Mouse (Mus musculus) cerebellum, postnatal 36 days (tissue): ENCODE measurements around the gene Calm3.
"Not testable (repeated sequence)": the region's sequence is repeated elsewhere in the genome, so short reads cannot be mapped to it uniquely, and the experiment has no call there.

ENCODE experiments used
- DNase-seq, 2 experiments: peaks; one replicate each; pipeline ENCODE4 v3.0.0; 2021 to 2022; ENCODE audit warnings: mixed read lengths in 2 of 2

The Calm3 gene

GRCm38 (mm10) chr7:16924037-16924834 is at the start of gene Calm3:
Calm3 (minus strand) TSS chr7:16924114.
- peak; percentile 100 for DNase-seq

DNA sequence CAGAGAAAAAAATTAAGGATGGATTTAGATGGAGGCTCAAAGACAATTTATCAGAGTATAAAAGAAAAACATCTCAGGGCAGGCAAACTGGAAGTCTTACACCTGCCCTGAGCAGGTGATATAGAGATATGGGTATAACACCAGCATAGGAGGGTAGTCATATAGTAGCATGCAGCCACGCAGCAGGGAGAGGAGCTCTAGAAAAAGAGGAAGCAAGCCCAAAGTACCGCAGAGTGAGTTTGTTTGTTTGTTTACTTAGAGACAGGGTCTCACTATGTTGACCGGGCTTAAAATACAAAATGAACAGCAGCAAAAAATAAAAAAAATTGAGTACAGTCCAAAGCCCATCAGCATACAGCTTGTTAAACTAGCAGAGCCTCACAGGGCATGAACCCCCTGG is 47.2 kb upstream of the Calm3 start:
- no peak for DNase-seq

GRCm38 (mm10) chr7:16968414-16968813 is 44.5 kb upstream of the Calm3 start:
- DNase-seq = no peak

GRCm38 (mm10) chr7:16961678-16962077 is 37.8 kb upstream of the Calm3 start:
- no peak for DNase-seq

GRCm38 (mm10) chr7:16959539-16960187 is 35.7 kb upstream of the Calm3 start, which contains the start of gene Pnmal1:
Pnmal1 (plus strand) TSS chr7:16959679.
- DNase-seq = peak; percentile 88

DNA sequence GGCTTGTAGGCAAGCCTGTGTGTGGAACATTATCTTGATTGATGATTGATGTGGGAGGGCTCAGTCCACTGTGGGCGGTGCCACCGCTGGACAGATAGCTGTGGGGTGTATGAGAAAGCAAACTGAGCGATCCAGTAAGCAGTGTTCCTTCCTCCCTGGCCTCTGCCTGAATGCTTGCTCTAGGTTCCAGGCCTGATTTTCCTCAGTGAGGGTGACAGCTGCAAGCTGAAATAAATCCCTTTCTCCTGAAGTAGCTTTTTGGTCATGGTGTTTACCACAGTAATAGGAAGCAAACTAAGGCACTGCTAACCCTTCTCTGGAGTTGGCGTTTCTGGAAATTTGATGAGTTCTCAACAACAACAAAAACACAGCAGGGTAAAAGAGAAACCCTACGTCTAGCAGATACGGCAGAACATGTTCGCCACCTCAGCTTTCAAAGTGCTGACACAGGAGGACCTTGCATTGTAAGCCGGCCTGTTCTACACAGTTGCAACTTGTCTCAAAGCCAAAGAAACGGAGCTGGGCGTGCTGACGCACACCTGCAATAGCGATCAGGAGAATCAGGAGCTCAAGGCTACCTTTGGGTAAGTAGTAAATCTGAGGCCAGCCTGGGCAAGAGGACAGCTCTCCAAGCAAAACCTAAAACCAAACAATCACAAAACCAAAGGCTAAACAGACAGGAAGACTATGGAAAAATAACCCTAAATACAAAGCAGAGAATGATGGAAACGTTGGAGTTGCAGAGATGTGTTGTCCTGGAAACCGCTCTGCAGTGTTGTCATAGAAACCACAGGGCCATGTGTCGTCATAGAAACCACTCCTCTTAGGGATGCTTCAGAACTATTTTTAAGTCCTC is 32.7 kb upstream of the Calm3 start:
- no peak for DNase-seq

GRCm38 (mm10) chr7:16955712-16956111 is 31.8 kb upstream of the Calm3 start:
- DNase-seq = no peak

DNA sequence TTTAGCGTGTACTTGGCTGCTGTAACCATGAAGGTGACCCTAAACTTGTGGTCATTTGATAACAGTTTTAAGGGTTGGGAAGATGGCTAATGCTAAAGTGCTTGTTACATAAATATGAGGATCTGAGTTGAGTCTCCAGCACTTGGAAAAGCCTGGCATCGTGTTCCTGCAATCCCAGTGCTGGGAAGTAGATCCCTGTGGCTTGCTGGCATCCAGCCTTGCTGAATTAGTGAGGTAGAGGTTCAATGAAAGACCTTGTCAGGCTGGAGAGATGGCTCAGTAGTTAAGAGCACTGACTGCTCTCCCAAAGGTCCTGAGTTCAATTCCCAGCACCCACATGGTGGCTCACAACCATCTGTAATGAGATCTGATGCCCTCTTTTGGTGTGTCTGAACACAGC is 29.9 kb upstream of the Calm3 start:
- not testable (repeated sequence) for DNase-seq

DNA sequence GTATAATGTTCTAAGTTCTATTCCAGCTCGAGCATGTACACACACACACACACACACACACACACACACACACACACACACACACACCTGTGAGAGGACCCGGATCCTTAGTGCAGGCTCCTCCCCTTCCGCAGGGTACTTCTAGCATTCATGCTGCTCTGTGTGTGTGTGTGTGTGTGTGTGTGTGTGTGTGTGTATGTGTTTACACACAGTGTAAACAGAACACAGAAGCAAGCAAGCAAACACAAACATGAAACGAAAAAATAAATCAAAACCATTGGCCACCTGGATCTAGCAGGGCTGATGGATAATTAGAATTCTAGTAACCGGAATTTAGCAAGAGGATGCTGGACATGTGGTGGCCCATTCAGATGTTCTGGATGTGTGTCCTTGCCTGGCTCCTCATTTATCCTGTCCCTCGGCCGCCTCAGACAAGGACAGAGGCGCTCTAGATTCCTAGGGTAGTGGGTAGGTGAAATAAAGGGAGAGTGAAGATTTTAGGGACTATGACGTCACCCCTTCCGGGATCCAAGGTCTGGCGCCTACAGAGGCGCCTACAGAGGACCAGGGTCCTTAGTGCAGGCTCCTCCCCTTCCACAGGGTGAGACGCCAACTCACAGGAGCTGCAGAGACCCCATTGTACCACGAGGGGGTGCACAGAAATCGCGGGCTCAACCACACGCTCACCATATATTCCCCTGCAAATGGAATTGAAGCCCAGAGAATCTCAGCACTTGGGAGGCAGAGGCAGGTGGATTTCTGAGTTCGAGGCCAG is 27.1 kb upstream of the Calm3 start:
- DNase-seq = peak; percentile 77 to 82

DNA sequence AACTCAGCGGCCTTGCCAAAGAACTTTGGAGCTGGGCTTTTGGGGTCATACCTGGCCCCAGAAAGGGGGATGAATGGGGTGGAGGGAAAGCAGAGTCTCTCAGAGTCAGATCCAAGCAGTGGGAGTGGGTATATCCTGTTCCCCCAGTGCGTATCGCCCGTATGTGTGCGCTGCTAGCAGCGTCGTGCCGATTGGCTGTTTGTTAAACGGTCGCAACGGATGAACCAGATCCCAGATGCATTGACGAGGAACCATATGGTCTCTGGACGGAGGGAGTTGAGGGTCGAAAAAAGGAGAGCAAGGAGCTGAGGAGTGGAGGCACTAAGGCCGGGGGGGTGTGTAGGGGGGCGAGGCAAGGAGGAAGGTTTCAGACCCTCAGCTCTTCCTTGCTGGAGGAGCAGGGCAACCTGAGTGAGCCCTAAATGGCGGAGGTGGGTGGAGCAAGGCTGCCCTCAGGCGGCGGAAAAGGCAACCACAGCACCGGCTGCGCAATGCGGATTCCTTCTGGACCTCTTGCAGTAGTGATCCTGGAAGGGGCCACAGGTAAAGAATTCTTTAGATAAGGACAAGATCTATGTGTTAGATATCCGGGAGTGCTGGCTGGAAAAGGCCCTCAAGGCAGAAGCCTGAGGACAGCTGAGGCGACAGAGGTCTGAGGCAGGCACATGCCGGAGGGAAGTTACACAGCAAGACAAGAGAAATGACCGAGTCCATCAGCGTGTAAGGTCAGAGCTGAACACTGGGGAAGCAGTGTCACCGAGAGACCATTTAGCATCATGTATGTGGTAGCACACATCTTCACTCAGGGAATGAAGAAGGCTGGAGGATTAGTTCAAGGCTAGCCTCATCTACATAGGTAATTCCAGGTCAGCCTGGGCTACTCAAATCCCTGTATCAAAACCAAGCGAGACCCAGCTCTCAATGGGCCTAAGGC is 26.3 kb upstream of the Calm3 start:
- peak; percentile 90 to 92 for DNase-seq

DNA sequence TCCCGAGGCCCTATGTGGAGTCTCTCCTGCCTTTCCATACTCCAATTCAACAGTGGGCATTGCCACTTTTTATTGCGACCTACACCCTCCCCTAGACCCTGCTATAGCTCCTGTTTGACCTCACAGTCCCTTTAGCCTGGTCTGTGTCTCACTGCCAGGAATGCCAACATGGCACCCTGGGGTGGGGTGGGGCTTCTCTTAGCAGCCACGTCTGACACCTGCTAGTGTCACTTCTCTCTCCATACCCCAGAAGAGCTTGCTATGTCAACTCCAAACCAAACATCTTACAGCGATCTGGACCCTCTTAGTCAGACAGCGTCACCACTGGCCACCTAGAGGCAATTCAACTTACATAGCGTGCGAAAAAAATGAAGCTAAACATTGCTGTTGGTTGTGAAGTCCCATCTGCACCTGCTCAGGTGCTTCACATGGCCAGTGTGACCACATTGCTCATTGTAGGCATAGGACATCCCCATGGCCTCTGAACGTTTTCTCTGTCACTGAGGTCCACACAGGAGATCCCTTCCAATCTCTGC is 25.1 kb upstream of the Calm3 start:
- peak in 1 of 2 experiments; percentile 40 for DNase-seq

DNA sequence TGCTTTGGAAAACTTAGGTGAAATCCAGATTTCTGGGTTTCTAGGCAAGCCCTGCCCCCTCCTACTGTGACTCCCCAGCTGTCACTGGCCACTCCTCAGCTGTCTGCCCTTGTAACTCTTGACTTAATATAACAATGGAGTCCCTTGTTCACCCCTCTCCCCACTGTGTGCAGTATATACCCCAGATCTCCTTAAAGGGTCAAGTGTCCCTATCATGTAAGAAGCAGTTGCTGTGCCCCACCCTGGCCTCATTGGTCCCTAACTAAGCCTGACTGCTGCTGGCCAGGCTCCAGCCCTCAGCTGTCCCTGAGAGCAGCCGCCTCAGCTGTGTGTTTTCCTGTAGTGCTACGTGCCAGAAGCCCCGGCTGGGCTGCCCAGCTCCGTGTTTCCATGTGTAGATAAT is 24.0 kb upstream of the Calm3 start:
- DNase-seq = peak; percentile 47 to 49

DNA sequence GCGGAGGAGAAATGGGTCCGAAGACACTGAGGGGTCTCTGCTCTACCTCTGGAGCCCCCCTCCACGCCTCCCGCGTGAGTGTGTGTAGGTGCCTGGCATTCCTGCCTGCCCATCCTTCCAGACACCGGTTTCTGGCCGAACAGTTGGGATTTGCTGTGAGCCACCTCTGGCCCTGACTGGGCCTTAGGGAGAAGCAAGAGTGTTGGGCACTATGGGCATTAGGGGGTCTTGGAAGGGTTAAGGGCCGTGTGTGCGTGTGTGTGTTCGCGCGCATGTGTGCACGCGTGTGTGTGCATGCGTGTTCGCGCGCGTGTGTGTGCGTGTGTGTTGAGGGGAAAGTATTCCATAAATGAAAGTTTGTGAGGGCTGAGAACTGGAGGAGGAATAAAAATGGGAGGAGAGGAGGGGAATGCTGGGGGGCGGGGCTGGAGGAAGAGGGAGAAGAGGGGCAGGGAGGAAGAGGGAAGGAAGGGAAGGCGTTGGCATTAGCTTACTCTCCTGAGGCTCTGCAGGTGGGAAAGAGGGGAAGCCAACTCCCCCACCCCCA is 23.5 kb upstream of the Calm3 start:
- DNase-seq = peak; percentile 42 to 43

DNA sequence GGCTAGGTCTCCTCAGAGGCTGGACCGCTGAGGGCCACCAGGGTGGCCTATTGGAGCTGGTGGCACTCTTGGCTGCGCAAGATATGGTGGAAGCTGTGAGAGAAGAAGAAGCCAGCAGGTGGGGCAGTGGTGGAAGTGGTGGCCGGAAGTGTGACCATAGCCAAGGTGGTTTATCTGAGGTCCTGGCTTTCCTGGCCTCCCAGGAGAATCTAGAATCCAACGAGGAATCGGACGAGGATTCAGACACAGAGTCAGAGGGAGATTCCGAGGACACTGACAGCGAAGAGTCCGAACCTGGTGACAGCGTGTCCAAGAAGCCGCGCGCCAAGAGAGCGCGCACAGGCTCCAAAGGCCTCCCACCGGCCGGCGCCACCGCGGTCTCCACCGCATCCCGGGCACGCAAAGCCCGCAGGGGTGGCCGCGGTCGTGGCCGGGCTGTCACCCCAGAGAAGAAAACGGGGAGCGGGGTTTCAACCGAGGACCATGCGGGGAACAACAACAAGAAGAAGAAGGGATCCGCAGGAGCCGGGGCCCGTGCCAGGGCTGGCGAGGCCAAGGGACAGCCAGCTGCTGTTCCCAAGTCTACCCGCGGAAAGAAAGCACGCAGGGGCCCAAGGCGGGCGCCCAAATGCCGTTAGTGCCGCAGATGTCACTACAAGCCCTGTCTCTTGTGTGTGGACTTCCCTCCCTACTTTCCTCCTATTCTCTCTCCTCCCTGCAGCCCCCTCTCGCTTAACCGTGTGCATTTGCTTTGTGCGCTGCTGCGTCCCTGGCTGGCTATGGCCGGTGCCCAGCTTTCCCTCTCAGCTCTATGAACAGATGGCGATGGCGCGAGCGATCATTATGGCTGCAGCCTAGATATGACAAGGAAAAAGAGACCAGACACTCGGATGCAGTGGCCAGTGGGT is 22.8 kb upstream of the Calm3 start:
- DNase-seq = peak; percentile 68 to 72

DNA sequence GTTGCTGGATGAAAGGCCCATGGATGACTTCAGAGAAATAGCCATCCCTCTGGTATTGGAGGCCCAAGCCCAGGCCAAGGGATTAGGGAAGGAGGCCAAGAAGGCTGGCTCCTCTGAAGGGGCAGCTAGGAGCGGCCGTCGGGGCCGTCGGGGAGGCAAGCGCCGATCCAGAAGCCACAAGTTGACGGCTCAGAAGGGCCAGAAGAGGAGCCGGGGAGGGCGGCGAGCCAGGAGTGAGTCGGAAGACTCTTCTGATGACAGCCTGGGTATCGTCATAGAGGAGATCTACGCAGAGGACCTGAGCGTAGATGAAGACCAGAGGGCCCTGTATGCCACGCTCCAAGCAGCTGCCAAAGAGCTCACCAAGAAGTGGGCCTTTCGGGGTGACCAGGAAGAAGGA is 21.5 kb upstream of the Calm3 start:
- DNase-seq = peak; percentile 50 to 51

DNA sequence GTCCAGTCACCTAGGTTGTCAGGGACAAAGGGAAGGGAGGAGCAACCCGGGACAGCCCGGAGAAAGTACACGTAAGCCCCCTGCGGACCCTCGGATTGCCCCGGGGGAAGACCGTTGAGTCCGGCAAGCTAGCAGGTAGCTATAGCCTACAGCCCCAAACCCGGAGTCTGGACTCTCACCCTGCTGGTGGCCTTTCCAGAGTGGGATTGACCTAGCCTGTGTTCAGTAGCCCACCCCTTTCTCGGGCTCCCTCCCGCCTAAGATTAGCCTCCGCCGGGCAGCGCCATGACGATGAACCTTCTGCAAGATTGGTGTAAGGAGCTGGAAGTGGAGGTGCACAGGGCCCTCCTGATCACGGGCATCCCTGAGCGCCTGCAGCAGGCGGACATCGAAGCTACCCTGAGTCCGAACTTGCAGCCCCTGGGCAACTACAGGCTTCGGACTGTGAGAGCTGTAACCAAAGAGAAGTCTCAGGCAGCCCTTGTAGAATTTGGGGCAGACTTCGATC is 20.9 kb upstream of the Calm3 start:
- no peak for DNase-seq

- peak; percentile 90 to 93 for DNase-seq
Observed at GRCm38 (mm10) chr7:16944061-16944807, 20.3 kb upstream of the Calm3 start, which contains the start of gene Pnmal2. Pnmal2 (plus strand) TSS chr7:16944682.

GRCm38 (mm10) chr7:16942861-16943260 is 18.9 kb upstream of the Calm3 start:
- DNase-seq = no peak
